Mouse (Mus musculus): ENCODE data around the gene Arhgap27. TPM values are rescaled to one million over a fixed set of nuclear protein-coding genes. Genes with fewer than 3 reads are reported as not detected.

Gene Arhgap27
- total and polyA plus RNA-seq, 3 experiments: 6.3 to 15.0 TPM; not detected in 1

DNA sequence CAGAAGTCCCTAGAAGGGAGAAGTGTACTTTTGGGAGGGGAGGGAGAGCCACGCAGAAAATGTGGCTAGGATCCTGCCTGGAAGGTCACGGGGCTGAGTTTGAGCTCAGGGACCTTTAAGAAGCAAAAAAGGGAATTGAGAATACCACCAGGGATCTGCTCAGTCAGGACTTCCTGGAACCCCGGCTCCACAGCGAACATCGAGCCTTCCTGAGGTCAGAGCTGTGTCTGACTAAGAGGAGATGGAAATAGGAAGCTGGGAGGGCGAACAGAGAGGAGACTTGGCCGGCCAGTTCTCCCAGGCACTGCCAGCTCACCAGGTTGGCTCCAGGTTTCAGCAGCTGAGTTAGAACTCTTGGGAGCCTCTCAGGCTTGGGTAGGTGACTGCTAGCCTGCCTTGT is 81.7 kb downstream of the Arhgap27 start:
- Histone ChIP-seq H3K79me2 (ENCODE audit: control insufficient read depth, insufficient read depth, low read length, poor library complexity) (no peaks in the 10 kb centered on the region), H3K27me3 (ENCODE audit: control insufficient read depth in 1 of 2, insufficient read depth in 2 of 2, low read length in 2 of 2) (peaks cover 16 to 19% of the 10 kb centered on the region in 2 experiments), H3K9ac (ENCODE audit: control insufficient read depth, low read depth, low read length, poor library complexity, severe bottlenecking) (no peak overlapping the region), H3K27ac (ENCODE audit: control insufficient read depth, low read depth, low read length) (no peak overlapping the region), H3K9me3 (replicated peaks; ENCODE audit: insufficient read depth, low read length) (no peaks in the 10 kb centered on the region), H3K4me1 (ENCODE audit: control insufficient read depth in 1 of 2, insufficient read depth in 2 of 2, low read length in 2 of 2) (no peaks in the 10 kb centered on the region), H3K4me3 (ENCODE audit: control insufficient read depth in 1 of 2, insufficient read depth in 1 of 2, low read depth in 2 of 2, low read length in 2 of 2) (no peak overlapping the region), H3K36me3 (ENCODE audit: control insufficient read depth in 1 of 2, insufficient read depth in 2 of 2, low read length in 2 of 2) (no peaks in the 10 kb centered on the region)
- TF ChIP-seq TAL1 (IDR thresholded peaks at IDR 0.05; ENCODE audit: low read length): no peak
- no peak for DNase-seq (ENCODE audit: low read depth, low spot score)

Other genes starting within 250 kb of the Arhgap27 start
- gene Hexim1, start 247.5 kb downstream of the Arhgap27 start, total RNA-seq (2012; rRNA removed): 17.3 and 18.4 TPM in 2 replicates
- 10 to 100 TPM in 1 of 2 experiments, not detected in 1; 25.4 TPM for gene Hexim1, start 247.5 kb downstream of the Arhgap27 start, polyA plus RNA-seq (2012; ENCODE audit: insufficient read depth in 1 of 2, insufficient read length in 2 of 2, low read depth in 1 of 2, low replicate concordance in 2 of 2, missing spikeins in 1 of 2)
- gene Hexim2, start 231.3 kb downstream of the Arhgap27 start, total RNA-seq (2012; rRNA removed): 12.3 and 17.2 TPM in 2 replicates
- gene Hexim2, start 231.3 kb downstream of the Arhgap27 start, polyA plus RNA-seq (2012; ENCODE audit: insufficient read depth in 1 of 2, insufficient read length in 2 of 2, low read depth in 1 of 2, low replicate concordance in 2 of 2, missing spikeins in 1 of 2): 10 to 100 TPM in 1 of 2 experiments, not detected in 1; 12.5 TPM
- gene Fmnl1, start 192.6 kb downstream of the Arhgap27 start, total RNA-seq (2012; rRNA removed): 1.4 and 1.7 TPM in 2 replicates
- 10 to 100 TPM in 1 of 2 experiments, not detected in 1; 17.2 TPM for gene Fmnl1, start 192.6 kb downstream of the Arhgap27 start, polyA plus RNA-seq (2012; ENCODE audit: insufficient read depth in 1 of 2, insufficient read length in 2 of 2, low read depth in 1 of 2, low replicate concordance in 2 of 2, missing spikeins in 1 of 2)
- not detected in 2 replicates for gene 1700023F06Rik, start 155.1 kb downstream of the Arhgap27 start, total RNA-seq (2012; rRNA removed)
- not detected for gene 1700023F06Rik, start 155.1 kb downstream of the Arhgap27 start, polyA plus RNA-seq (2012; ENCODE audit: insufficient read depth in 1 of 2, insufficient read length in 2 of 2, low read depth in 1 of 2, low replicate concordance in 2 of 2, missing spikeins in 1 of 2)
- gene Spata32, start 145.3 kb downstream of the Arhgap27 start, total RNA-seq (2012; rRNA removed): not detected in 2 replicates
- not detected for gene Spata32, start 145.3 kb downstream of the Arhgap27 start, polyA plus RNA-seq (2012; ENCODE audit: insufficient read depth in 1 of 2, insufficient read length in 2 of 2, low read depth in 1 of 2, low replicate concordance in 2 of 2, missing spikeins in 1 of 2)
- gene Map3k14, start 96.2 kb downstream of the Arhgap27 start, total RNA-seq (2012; rRNA removed): 0.36 and 0.39 TPM in 2 replicates
- under 1 TPM in 1 of 2 experiments, not detected in 1; 0.99 TPM for gene Map3k14, start 96.2 kb downstream of the Arhgap27 start, polyA plus RNA-seq (2012; ENCODE audit: insufficient read depth in 1 of 2, insufficient read length in 2 of 2, low read depth in 1 of 2, low replicate concordance in 2 of 2, missing spikeins in 1 of 2)
- gene Plekhm1, start 49.0 kb upstream of the Arhgap27 start, total RNA-seq (2012; rRNA removed): 3.4 and 4.0 TPM in 2 replicates
- 10 to 100 TPM in 1 of 2 experiments, not detected in 1; 10.0 TPM for gene Plekhm1, start 49.0 kb upstream of the Arhgap27 start, polyA plus RNA-seq (2012; ENCODE audit: insufficient read depth in 1 of 2, insufficient read length in 2 of 2, low read depth in 1 of 2, low replicate concordance in 2 of 2, missing spikeins in 1 of 2)
- not detected in 2 replicates for gene Lrrc37a, start 140.9 kb upstream of the Arhgap27 start, total RNA-seq (2012; rRNA removed)
- not detected for gene Lrrc37a, start 140.9 kb upstream of the Arhgap27 start, polyA plus RNA-seq (2012; ENCODE audit: insufficient read depth in 1 of 2, insufficient read length in 2 of 2, low read depth in 1 of 2, low replicate concordance in 2 of 2, missing spikeins in 1 of 2)

Measured in MEL (cell line).